Mouse (Mus musculus) kidney, adult 2 months (tissue): Measurements from ENCODE around the gene Bicra.

Source experiments
- CTCF ChIP-seq: fragments of 200-500 bp; conservative IDR thresholded peaks from 2 replicates; pipeline ENCODE4 v1.5.1; 2011; ENCODE audit warnings: low read depth, mild to moderate bottlenecking, control low read depth, low read length, moderate library complexity, mixed read lengths; ENCODE audit not compliant: insufficient read depth, insufficient read length
- POLR2A ChIP-seq: fragments of 200-500 bp; IDR thresholded peaks from one replicate; pipeline ENCODE4 v1.6.1; 2011; ENCODE audit warnings: low read depth, low read length, control low read depth

GRCm38 (mm10) chr7:15982729-15983407 lies 64.9 kb downstream of the Bicra start:
- TF ChIP-seq CTCF (peak; percentile 37; the same call in 1 of the 2 replicates), POLR2A (no peak)
